Mouse (Mus musculus) midbrain, postnatal 0 days (tissue): ENCODE results near the gene Cwc22. TPM values are rescaled to one million over a fixed set of nuclear protein-coding genes. Genes with fewer than 3 reads are reported as not detected.

Source experiments
- ATAC-seq: fragments of 200-750 bp; cut with Nextera tagmentation; 2 replicates; pipeline ENCODE4 v1.8.0; 2017; ENCODE audit warnings: moderate number of reproducible peaks, mild to moderate bottlenecking, moderate TSS enrichment, moderate library complexity; ENCODE audit not compliant: low FRiP score
- DNase-seq: peaks from one replicate; pipeline ENCODE4 v3.0.0-alpha.2; 2015; ENCODE audit warnings: low spot score
- H3K27ac ChIP-seq: fragments of 300-500 bp; sonication (generic); 2 replicates; pipeline ENCODE4 v1.5.1; 2014; ENCODE audit warnings: low read depth, mild to moderate bottlenecking, low read length, mixed read lengths
- H3K27me3 ChIP-seq: fragments of 300-500 bp; sonication (generic); 2 replicates; pipeline ENCODE4 v1.6.1; 2014; ENCODE audit warnings: low read length, control low read depth, mixed read lengths; ENCODE audit not compliant: insufficient read depth
- H3K36me3 ChIP-seq: fragments of 300-500 bp; sonication (generic); 2 replicates; pipeline ENCODE4 v1.6.1; 2014; ENCODE audit warnings: low read length, control low read depth, mixed read lengths; ENCODE audit not compliant: insufficient read depth
- H3K4me1 ChIP-seq: fragments of 300-500 bp; sonication (generic); 2 replicates; pipeline ENCODE4 v1.6.1; 2014; ENCODE audit warnings: mild to moderate bottlenecking, control low read depth, antibody characterized with exemption, low read length, mixed read lengths; ENCODE audit not compliant: insufficient read depth
- H3K4me2 ChIP-seq: fragments of 300-500 bp; sonication (generic); 2 replicates; pipeline ENCODE4 v1.6.1; 2014; ENCODE audit warnings: low read depth, mild to moderate bottlenecking, low read length, mixed read lengths; ENCODE audit not compliant: poor library complexity, severe bottlenecking
- H3K4me3 ChIP-seq: fragments of 300-500 bp; sonication (generic); 2 replicates; pipeline ENCODE4 v1.5.1; 2014; ENCODE audit warnings: low read depth, mild to moderate bottlenecking, low read length, moderate library complexity
- H3K9ac ChIP-seq: fragments of 300-500 bp; sonication (generic); replicated peaks from 2 replicates; pipeline ENCODE4 v1.6.1; 2014; ENCODE audit warnings: mild to moderate bottlenecking, low read length, moderate library complexity, mixed read lengths; ENCODE audit not compliant: poor library complexity, severe bottlenecking
- H3K9me3 ChIP-seq: fragments of 300-500 bp; sonication (generic); 2 replicates; pipeline ENCODE4 v1.6.1; 2016; ENCODE audit warnings: low read length, control low read depth
- CTCF ChIP-seq: IDR thresholded peaks from 2 replicates; pipeline ENCODE4 v1.5.1; 2016; ENCODE audit warnings: antibody characterized with exemption, mild to moderate bottlenecking
- whole genome bisulfite sequencing: fragments of 180-500 bp; shearing (Covaris S2); extraction: QIAGEN DNeasy Blood & Tissue Kit; methylation state at CpG from one replicate; pipeline ENCODE4 v1.1.7; 2014; 5-methylcytosine and 5-hydroxymethylcytosine counted together
- polyA plus RNA-seq: library from polyadenylated mRNA; unstranded; fragments of >200 nt; fragmentation: Nextera tagmentation; extraction: Ambion mirVana; gene quantifications from 2 replicates; pipeline ENCODE4 v1.2.1, GENCODE M21; 2015
- total RNA-seq: library from RNA; depleted of rRNA; stranded (reverse); fragments of >200 nt; gene quantifications from 2 replicates; pipeline ENCODE4 v1.2.3, GENCODE M21; 2014

Cwc22 gene
- total and polyA plus RNA-seq, 2 experiments from 2014 or later = 9.4 to 11.8 TPM

DNA sequence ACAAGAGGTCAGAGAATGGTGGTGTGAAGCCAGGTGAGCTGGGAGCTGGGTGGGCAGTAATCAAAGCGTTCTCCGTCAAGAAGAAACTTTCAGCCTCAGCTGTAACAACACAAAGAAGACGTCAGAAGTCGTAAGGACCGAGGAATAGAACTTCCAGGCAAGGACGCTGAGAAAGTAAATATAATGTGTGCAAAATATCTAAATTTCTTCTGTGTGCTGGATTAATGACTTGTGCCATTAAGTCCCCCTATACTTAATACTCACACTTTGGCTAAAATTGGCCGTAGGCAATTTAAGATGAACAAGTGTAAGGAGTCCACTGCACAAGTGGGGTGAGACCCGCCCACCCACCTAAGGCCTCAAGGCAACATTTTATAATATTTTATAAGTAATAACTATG lies 51.3 kb downstream of the Cwc22 start:
- Histone ChIP-seq H3K9me3 (0 out of 2 replicates have a peak, but pooled peaks cover 2% of the 10 kb centered on the region), H3K27ac (no peak overlapping the region), H3K4me1 (no peaks in the 10 kb centered on the region), H3K36me3 (peaks cover 23% of the 10 kb centered on the region), H3K9ac (no peak overlapping the region), H3K27me3 (no peaks in the 10 kb centered on the region), H3K4me2 (no peak overlapping the region), H3K4me3 (no peak overlapping the region)
- TF ChIP-seq CTCF = no peak
- no peak for ATAC-seq
- DNase-seq = no peak
- whole genome bisulfite sequencing = 98% methylated on average over 8 of the region's 8 CpGs

DNA sequence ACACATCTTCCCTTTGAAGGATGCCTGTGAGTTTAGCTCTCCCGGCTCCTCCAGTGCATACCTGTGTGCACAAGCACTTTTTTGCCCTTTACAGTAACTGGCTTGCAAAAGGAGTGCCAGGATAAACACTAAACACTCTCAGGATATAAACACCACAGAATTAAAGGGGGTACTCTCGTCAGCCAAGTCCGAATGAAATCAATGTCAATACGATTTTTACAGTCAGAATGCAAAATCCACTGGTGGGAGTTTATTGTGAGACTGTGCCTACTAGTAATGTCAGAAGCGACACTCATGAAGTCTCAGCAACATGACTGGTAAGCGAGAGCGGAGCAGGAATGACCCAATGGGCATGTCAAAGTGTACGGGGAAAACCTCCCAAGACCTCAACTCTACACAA lies 52.7 kb downstream of the Cwc22 start:
- 95% methylated on average over 8 of the region's 8 CpGs for WGBS
- TF ChIP-seq CTCF = no peak

DNA sequence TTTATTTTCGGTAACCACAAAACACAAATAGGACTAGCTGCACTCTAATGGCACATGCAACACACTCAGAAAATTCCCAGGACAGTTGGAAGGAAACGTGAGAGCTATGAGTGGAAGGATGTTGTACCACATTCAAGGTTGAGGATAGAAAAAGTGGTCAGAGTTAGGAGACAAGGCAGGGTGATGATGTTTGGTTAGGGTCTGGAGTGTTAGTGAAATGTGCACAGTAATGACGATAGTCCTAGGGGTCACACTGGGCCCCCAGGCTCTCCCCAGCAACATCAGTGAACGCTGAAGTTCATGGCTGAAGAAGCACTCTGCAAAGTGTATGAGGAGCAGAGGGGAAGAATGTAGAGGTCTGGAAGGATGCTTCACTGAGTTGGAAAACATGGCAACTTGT lies 53.6 kb downstream of the Cwc22 start:
- Histone ChIP-seq H3K4me2 (no peak overlapping the region), H3K27ac (no peak overlapping the region), H3K27me3 (no peaks in the 10 kb centered on the region), H3K4me1 (no peaks in the 10 kb centered on the region), H3K4me3 (no peak overlapping the region), H3K36me3 (peaks cover 19% of the 10 kb centered on the region), H3K9me3 (0 out of 2 replicates have a peak, but pooled peaks cover 2% of the 10 kb centered on the region), H3K9ac (no peak overlapping the region)
- 97% methylated on average over 4 of the region's 4 CpGs for WGBS
- no peak for DNase-seq
- no peak for TF ChIP-seq CTCF
- no peak for ATAC-seq

More for the DNA sequence above, 52.7 kb downstream of the Cwc22 start:
- Histone ChIP-seq H3K27me3 (no peaks in the 10 kb centered on the region), H3K4me2 (no peak overlapping the region), H3K27ac (no peak overlapping the region), H3K9me3 (0 out of 2 replicates have a peak, but pooled peaks cover 2% of the 10 kb centered on the region), H3K4me1 (no peaks in the 10 kb centered on the region), H3K4me3 (no peak overlapping the region), H3K36me3 (peaks cover 23% of the 10 kb centered on the region), H3K9ac (no peak overlapping the region)
- DNase-seq = no peak
- ATAC-seq = no peak

DNA sequence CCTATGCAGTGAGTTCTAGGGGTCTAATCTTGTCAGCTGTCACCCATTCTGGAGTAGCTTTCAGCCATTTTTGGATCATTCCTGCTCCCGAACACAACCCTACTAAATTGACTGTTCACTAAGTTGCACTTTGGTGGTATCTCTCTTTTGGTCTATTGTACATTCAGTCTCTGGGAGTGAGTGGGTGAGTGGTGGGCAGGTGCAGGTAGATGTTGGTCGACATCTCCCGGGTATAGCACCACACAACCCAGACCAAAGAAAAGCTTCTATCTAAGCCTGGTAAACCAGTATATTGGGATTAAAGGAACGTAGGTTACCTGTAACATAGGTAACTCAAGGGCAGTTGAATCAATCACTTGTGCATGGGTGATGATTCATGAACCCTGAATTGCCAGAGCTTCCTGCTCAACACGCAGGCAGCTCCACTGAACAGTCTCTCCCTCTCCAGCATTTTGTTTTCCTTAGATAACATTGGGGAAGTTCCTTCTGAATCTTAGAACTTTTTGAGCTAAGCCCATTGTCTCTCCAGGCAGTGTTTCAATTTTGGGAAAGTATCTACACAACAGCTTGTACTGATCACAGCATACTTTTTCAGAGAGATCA lies 55.2 kb downstream of the Cwc22 start:
- 0 out of 2 replicates have a peak, but pooled peaks cover 2% of the 10 kb centered on the region for H3K9me3 ChIP-seq
- no peak overlapping the region for H3K4me3 ChIP-seq
- no peak overlapping the region for H3K27ac ChIP-seq
- H3K9ac ChIP-seq = no peak overlapping the region
- H3K4me1 ChIP-seq = no peaks in the 10 kb centered on the region
- ATAC-seq (no peak), DNase-seq (no peak)
- no peak for TF ChIP-seq CTCF
- 97% methylated on average over 5 of the region's 5 CpGs for WGBS
- peaks cover 19% of the 10 kb centered on the region for H3K36me3 ChIP-seq
- no peak overlapping the region for H3K4me2 ChIP-seq
- no peaks in the 10 kb centered on the region for H3K27me3 ChIP-seq

DNA sequence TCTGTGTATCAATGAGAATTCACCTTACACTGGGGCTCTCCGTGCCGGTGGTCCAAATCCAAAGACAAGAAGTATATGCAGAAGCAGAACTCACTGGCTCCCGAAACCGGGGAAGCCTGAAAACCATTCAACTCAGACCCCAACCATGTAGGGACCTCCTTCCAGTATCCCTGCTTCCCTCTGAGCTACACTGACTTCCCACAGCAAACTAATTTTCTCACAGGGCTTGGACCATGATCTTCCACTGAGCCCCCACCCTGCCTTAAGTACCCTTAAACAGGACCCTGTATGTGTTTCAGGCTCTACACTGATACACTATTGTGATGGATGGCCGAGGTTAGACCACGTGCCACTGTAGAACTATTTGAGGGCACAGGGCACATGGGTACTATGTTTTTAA lies 56.2 kb downstream of the Cwc22 start:
- no peak for DNase-seq
- WGBS = 96% methylated on average over 6 of the region's 6 CpGs

DNA sequence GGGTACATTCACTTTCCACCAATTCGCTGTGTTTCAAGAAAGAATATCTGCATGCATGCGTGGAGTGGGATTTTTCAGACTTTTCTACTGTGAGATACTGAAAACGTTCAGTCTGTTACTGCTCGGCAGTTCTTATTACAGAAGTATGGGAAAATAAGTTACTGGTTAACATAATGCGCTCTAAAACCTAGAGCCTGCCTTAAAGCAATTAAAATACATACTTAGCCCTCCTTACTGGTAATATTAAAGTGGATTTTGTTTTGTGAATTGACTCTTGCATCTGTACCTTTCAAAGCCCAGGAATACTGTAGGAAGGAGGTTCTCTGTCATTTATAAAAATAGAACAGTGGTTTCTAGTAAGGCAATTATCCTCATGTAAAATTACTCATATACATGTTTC lies 56.8 kb downstream of the Cwc22 start:
- H3K27ac ChIP-seq = no peak overlapping the region
- ATAC-seq = no peak
- 0 out of 2 replicates have a peak, but pooled peaks cover 2% of the 10 kb centered on the region for H3K9me3 ChIP-seq
- peaks cover 10% of the 10 kb centered on the region for H3K36me3 ChIP-seq
- DNase-seq = no peak
- no peak overlapping the region for H3K4me3 ChIP-seq
- 95% methylated on average over 5 of the region's 5 CpGs for WGBS
- no peak overlapping the region for H3K4me2 ChIP-seq
- TF ChIP-seq CTCF = no peak
- no peaks in the 10 kb centered on the region for H3K27me3 ChIP-seq
- no peak overlapping the region for H3K9ac ChIP-seq
- no peaks in the 10 kb centered on the region for H3K4me1 ChIP-seq

More for the DNA sequence above, 56.2 kb downstream of the Cwc22 start:
- Histone ChIP-seq H3K4me1 (no peaks in the 10 kb centered on the region), H3K27ac (no peak overlapping the region), H3K4me3 (no peak overlapping the region), H3K36me3 (peaks cover 16% of the 10 kb centered on the region), H3K9ac (no peak overlapping the region), H3K27me3 (no peaks in the 10 kb centered on the region), H3K4me2 (no peak overlapping the region), H3K9me3 (0 out of 2 replicates have a peak, but pooled peaks cover 2% of the 10 kb centered on the region)
- no peak for ATAC-seq
- no peak for TF ChIP-seq CTCF
